Mouse (Mus musculus) left cerebral cortex, adult 8-10 months (tissue): ENCODE results near the gene Ltbp1. TPM values are rescaled to one million over a fixed set of nuclear protein-coding genes. Genes with fewer than 3 reads are reported as not detected.

Experiments
- DNase-seq, 2 experiments: peaks; one replicate each; pipeline ENCODE4 v3.0.0; 2022; ENCODE audit warnings: low spot score in 2 of 2
- total RNA-seq, 4 experiments: library from RNA; stranded (reverse); gene quantifications; 2 replicates each; pipeline ENCODE4 v1.2.4; 2022

The Ltbp1 gene
- total RNA-seq, result 1 to 10 TPM; 7.6 to 9.1 (median 8.0) TPM

- DNase-seq, result peak in 1 of 2 experiments; percentile 25
Measured at GRCm38 (mm10) chr17:75005281-75005684, at the start of gene Ltbp1. Gene Ltbp1, plus strand, starts transcription at chr17:75005568.

- no peak for DNase-seq
Measured at GRCm38 (mm10) chr17:74959481-74960245, 45.7 kb upstream of the Ltbp1 start.

GRCm38 (mm10) chr17:74963222-74963621 is 42.1 kb upstream of the Ltbp1 start:
- no peak for DNase-seq

GRCm38 (mm10) chr17:74963861-74964260 is 41.5 kb upstream of the Ltbp1 start:
- DNase-seq, result no peak

GRCm38 (mm10) chr17:74967298-74967848 is 38.0 kb upstream of the Ltbp1 start:
- no peak for DNase-seq

GRCm38 (mm10) chr17:74968152-74968712 is 37.1 kb upstream of the Ltbp1 start:
- no peak for DNase-seq

- DNase-seq, result no peak
Measured at GRCm38 (mm10) chr17:74968738-74969271, 36.6 kb upstream of the Ltbp1 start.

- no peak for DNase-seq
Measured at GRCm38 (mm10) chr17:74975192-74975591, 30.2 kb upstream of the Ltbp1 start.

GRCm38 (mm10) chr17:74976167-74976985 is 29.0 kb upstream of the Ltbp1 start:
- DNase-seq, result no peak

- DNase-seq, result no peak
Measured at GRCm38 (mm10) chr17:74979767-74980166, 25.6 kb upstream of the Ltbp1 start.

GRCm38 (mm10) chr17:74981703-74982102 is 23.7 kb upstream of the Ltbp1 start:
- no peak for DNase-seq

- no peak for DNase-seq
Measured at GRCm38 (mm10) chr17:74982880-74983279, 22.5 kb upstream of the Ltbp1 start.

- no peak for DNase-seq
Measured at GRCm38 (mm10) chr17:74984071-74984470, 21.3 kb upstream of the Ltbp1 start.

- peak in 1 of 2 experiments; percentile 17 for DNase-seq
Measured at GRCm38 (mm10) chr17:74984681-74985080, 20.7 kb upstream of the Ltbp1 start.

- no peak for DNase-seq
Measured at GRCm38 (mm10) chr17:74987067-74987466, 18.3 kb upstream of the Ltbp1 start.

GRCm38 (mm10) chr17:74989691-74990090 is 15.7 kb upstream of the Ltbp1 start:
- DNase-seq, result no peak

GRCm38 (mm10) chr17:74990561-74990960 is 14.8 kb upstream of the Ltbp1 start:
- DNase-seq, result no peak

- DNase-seq, result no peak
Measured at GRCm38 (mm10) chr17:74993726-74994581, 11.4 kb upstream of the Ltbp1 start.

GRCm38 (mm10) chr17:74994582-74994893 is 10.8 kb upstream of the Ltbp1 start:
- DNase-seq, result no peak

GRCm38 (mm10) chr17:74995266-74995665 is 10.1 kb upstream of the Ltbp1 start:
- no peak for DNase-seq

- DNase-seq, result no peak
Measured at GRCm38 (mm10) chr17:75000066-75000465, 5.3 kb upstream of the Ltbp1 start.
